Mouse (Mus musculus): ENCODE measurements around the gene Hoxb9.

Hoxb9 gene

DNA sequence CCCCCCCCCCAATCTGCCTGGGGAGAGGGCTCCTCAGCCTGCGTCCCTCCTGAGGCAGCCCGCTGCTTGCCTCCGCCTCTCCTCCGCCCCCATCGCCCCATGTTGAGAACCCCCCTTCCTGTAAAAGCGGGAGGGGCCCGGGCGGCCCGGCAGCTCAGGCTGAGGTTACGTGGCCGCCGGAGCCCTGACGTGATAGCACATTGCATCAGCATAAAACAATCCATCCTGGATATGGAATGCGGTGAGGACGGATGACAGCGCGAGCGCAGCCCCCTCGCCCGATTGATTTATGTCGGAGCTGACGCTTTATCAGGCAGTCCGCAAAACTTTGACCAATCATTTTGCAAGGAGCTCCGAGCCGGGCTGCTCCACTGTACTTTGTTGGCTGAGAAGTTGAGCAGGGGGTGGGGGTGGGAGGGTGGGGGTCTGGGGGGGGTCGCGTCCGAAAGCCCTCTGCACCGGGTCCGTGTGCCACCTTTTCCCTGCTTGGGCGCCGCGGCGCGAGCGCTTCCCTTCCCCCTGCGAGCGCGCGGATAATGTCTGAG is at the start of gene Hoxb9:
Gene Hoxb9 (plus strand): TSS at position 462 of the 545 bp plus-strand sequence.
- DNase-seq (ENCODE audit: low read depth in 2 of 2, low spot score in 2 of 2): peak in 1 of 2 experiments; percentile 49

DNA sequence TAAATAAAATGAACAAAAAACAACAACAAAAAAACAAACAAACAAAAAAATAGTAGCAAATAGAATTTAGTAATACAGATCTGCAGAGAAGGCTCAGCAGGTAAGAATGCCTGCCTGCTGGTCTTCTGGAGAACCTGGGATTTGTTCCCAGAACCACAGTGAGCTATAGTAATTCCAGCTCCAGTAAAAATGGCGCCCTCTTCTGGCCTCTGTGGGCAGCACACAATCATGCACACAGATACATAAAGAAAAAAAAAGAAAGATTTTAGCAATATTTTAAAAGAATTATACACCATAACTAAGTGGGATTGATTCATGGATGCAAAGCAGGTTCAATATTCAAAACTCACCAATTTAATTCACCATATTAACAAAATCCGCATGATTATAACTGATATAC is 47.4 kb upstream of the Hoxb9 start:
- no peak for DNase-seq (ENCODE audit: low read depth in 2 of 2, low spot score in 2 of 2)

DNA sequence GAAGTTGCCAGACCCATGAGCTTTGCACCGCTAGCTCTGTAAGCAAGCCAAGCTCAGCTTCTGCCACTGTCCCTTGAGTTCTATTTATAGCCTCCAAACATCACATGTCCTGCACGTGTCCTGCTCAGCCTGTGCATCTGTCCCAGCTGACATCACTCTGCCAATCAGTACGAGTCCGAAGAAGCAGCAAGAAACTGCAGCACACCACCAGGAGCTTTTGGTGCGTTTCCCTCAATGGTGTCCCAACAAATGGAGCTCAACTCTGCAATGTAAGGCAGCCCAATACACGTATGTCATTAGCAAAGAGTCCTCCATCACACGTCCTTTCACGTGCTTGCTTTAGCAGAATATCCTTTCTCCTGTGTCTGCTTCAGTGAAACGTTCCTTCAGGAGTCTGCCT is 43.6 kb upstream of the Hoxb9 start:
- DNase-seq (ENCODE audit: low read depth in 2 of 2, low spot score in 2 of 2): no peak

DNA sequence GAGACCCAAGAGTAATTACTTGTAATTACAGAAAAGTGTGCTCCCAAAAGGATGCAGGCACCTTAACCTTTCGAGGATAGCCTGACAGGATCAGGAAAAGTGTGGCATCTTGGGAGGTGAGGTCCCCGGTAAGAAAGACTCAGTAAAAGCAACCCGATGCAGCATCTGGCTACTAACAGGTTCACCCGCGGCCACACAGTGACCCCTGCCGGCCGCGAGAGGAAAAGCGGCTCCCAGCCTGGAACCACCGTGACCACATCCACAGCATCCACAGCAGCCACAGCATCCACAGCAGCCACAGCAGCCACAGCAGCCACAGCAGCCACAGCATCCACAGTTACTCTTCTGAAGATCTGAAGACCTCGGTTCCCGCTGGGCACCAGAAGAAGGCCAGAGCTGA is 36.4 kb upstream of the Hoxb9 start:
- DNase-seq (ENCODE audit: low read depth in 2 of 2, low spot score in 2 of 2): peak; percentile 46 to 61

DNA sequence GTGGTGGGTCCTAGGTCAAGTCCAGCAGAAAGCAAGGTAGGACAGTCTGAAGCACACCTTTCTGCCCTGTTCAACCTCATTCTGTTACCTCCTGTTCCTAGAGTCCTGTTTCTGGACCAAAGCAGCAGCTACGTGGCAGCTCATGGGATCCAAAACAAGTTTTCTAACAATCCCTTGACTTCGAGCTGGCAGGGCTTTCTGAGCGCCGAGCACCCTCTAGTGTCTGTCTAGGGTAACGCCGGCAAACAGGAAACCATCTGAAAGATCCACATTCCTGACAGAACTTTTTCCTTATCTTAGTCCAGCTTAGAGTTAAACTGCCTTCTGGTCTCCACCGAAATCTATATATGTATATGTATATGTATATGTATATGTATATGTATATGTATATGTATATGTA is 31.0 kb upstream of the Hoxb9 start:
- peak in 1 of 2 experiments; percentile 36 for DNase-seq (ENCODE audit: low read depth in 2 of 2, low spot score in 2 of 2)

DNA sequence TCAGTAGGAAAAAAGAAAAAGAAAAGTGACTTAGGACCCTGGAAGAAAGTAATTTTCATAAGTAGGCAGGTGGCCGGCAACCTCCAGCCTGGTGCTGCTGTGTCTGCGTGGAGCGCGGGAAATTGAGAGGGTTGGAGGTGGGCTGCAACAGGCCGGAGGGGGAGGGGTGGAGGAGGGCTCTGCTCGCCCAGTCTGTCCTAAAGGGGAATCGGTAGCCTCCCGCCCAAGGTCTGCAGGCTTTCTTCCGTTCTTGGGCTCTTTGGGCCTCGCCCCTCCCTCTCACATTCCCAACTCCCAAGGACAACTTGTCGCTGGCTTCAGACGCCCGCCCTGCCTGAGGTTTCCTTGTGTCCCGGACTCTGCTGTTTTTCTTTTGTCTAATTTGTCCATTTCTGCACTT is 20.4 kb upstream of the Hoxb9 start:
- DNase-seq (ENCODE audit: low read depth in 2 of 2, low spot score in 2 of 2): no peak

DNA sequence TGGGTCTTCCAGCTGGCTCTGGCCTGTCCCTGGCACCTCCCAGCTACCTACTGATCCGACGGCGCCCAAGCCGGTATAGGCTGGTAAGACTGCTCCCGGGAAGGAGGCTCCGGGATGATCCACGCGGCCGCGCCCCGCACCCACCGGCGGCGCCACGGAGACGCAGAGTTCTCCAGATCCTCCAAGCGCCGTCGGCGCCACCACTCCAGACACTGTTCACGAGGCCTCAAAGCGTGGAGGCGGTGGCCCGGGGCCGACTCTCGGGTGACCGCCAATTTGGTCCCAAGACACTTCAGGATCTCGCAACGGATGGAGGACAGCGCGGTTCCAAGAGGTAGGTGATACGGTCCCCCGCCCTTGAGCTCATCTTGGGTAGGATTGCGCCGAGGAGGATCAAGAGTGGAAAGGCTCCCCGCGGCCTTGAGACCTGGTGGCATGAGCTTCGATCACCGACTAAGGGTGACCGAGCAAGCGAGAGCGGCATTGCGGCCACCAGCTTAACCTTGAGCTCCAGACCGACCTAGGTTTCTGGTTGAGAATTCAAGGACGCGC is 19.7 kb upstream of the Hoxb9 start:
- no peak for DNase-seq (ENCODE audit: low read depth in 2 of 2, low spot score in 2 of 2)

DNA sequence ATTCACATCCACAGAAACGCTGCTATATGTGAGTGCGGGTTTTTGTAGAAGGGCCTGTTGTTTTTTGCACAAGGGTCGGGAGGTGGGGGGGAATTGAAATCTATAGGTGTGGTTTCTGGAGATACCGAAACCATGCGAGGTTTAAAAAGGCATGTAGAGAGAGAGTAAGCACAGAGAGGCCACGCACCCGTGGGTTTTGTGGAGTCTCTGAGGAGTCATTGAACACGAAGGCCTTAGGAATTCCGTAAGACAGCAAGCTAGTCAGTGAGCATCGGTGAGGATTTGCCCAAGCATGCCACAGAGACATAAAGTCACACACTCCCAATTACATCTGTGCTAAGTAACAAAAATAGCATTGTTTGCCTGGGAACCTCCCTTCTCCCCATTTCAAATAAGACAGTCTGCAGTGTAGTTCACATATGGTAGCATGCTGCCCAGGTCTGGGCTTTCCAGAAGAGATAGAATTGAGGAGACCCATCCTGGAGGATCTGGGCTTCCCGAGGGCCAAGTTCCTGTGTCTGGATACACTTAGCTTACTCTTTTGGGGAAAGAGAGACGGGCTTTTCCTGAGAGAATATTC is 18.6 kb upstream of the Hoxb9 start:
- no peak for DNase-seq (ENCODE audit: low read depth in 2 of 2, low spot score in 2 of 2)

DNA sequence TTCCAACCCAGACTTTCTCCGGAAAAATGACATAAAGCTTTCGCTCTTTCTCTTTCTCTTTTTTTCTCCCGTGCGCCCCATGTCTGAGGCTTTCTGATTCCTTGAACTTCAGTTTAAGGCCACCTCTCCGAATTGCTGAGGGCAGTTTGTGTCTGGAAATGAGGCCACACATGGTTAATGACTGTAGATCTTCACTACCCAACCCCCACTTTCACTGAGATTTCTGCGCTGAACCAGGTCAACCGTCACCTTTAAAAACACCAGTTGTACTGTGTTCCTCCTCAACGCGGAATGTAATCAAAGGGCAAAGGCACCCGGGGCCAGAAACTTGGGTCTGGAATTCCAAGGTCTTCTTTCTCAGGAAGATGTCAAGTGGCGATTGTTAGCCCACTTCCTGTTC is 17.0 kb upstream of the Hoxb9 start:
- no peak for DNase-seq (ENCODE audit: low read depth in 2 of 2, low spot score in 2 of 2)

DNA sequence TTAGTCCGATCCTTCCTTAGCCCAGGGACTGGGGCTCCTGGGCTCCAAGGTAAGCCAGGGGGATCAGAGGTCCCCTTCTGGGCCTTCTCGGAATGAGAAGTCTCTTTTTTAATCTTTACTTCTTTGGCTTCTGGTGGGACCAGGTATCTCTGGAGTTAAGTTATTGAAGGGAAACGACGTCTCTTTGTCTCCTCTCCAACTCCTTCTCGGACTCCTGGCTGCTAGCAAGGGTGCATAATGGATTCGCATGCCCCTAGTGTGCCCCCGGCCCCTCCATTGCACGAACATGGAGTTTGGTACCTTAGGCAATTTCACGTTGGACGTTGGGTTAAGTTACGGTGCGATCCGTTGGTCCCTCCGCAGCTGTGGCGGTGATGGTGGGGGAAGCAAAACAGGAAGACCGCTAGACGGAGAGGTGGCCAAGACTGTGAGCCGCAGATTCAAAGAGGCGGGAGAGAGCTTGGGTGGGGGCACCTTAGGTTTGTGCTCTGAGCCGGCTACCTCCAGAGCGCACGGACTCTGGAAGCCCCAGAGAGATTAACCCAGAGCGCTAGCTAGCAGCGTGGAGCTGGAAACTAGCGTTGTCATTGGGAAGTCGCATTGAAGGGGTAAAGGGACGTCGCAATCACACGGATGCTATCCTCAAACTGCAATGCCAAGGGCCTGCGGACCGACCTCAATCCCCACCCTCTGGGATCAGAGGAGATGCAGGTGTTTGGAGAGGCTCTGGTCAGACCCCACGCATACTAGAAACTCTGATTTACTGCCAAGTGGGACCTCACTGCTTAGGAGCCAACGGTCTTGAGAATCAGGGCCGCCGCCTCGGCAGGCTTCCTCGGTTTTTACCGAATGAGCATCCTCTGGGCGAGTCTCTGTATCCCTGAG is 15.9 kb upstream of the Hoxb9 start:
- DNase-seq (ENCODE audit: low read depth in 2 of 2, low spot score in 2 of 2): no peak

DNA sequence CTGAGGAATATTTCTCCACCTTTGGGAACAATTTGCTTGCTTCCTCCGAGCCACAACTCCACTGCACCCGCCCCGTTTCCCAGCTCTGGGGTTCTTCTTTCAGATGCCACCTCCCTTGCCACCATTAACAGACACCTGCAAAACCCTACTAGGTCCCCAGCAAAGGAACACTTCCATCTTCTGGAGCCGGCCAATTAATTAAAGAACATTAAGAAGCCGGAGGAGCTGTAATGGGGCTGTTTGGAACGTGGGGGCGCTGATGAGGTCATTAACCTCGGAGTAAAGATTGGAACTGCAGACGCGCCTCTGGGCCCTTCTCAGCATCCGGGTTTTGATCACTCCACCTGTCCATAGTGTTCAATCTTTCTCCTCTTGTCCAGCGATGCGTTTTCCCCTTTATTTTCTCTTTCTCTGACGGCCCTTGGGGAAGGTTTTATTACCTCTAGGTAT is 15.2 kb upstream of the Hoxb9 start:
- no peak for DNase-seq (ENCODE audit: low read depth in 2 of 2, low spot score in 2 of 2)

DNA sequence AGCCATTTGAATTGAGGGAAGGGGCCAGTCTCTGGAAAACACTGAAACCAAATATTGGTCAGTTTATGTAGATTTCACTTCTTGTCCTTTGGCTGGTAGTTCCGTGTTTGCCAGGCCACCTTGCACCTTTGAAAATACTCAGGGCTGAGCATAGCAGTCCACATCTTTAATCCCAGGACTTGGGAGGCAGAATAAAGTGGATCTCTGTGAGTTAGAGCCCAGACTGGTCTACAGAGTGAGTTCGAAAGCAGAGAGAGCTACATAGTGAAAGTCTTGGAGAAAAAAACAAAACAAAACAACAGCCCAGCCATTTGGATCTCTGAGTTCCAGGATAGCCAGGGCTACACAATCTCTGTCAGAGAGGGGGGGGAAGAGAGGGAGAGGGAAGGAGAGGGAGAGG is 14.1 kb upstream of the Hoxb9 start:
- DNase-seq (ENCODE audit: low read depth in 2 of 2, low spot score in 2 of 2): no peak

DNA sequence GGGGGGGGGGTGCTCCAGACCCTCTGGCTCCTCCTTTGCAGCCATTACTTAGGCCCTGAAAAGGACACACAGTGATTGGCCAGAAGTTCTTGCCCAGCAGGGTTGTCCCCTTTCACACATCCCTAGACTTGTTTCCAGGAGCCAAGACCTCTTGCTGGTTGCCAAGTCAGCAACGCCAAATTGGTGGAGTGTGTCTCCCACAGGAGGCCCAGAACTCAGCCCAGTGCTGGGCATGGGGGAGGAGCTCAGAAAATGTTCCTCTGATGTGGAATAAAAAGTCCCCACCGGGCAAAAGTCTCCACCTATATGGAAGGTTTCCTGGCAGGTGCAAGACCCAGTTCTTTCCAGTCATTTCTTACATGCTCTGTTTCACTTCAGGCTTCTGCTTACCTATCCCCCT is 12.2 kb upstream of the Hoxb9 start:
- no peak for DNase-seq (ENCODE audit: low read depth in 2 of 2, low spot score in 2 of 2)

DNA sequence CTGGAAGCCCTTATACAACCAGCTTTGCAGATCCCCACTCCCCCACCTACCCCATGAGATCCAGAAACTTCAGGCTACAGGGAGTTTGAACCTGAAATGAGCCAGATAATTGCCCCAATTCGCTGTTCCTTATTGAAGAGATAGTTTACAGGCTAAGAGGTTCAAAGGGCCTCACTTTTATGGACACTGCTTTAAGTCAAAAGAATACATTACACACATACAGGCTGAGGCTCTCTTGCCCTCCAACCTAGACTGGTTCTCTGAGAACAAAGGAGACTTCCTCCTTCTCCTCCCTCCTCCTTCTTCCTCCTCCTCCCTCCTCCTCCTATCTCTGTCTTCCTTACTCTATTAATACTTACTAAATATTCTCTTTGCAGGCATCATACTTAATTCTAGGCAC is 11.7 kb upstream of the Hoxb9 start:
- DNase-seq (ENCODE audit: low read depth in 2 of 2, low spot score in 2 of 2): no peak

DNA sequence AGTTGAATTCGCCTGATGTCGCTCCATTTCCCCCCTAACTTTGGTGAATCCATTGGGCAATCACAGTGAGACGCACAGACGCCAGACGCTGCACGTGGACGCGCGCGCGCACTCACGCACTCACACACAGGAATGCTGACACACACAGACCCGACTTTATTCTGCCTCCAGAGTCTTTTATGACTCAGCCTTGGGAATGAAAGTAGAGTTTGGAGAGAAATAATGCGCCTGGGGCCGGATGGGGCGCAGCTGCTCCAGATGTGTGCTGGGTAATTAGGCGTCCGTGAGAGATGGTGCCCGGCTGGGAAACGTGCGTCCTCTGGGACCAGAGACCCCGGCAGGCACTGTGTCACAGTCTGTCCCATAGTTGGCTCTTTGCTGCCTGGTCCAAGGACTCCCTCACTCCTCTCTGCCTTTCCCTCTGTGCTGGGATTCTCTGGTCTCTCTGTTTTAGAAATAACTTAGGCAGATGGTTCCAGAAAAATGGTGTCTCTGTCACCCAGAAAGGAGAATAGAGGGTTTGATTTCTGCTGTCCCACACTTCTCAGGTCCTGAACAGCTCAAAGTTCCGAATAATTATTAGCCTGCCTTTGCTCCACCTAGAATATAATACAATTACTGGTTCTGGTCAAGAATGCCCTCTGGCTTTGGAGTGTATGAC is 10.8 kb upstream of the Hoxb9 start:
- no peak for DNase-seq (ENCODE audit: low read depth in 2 of 2, low spot score in 2 of 2)

DNA sequence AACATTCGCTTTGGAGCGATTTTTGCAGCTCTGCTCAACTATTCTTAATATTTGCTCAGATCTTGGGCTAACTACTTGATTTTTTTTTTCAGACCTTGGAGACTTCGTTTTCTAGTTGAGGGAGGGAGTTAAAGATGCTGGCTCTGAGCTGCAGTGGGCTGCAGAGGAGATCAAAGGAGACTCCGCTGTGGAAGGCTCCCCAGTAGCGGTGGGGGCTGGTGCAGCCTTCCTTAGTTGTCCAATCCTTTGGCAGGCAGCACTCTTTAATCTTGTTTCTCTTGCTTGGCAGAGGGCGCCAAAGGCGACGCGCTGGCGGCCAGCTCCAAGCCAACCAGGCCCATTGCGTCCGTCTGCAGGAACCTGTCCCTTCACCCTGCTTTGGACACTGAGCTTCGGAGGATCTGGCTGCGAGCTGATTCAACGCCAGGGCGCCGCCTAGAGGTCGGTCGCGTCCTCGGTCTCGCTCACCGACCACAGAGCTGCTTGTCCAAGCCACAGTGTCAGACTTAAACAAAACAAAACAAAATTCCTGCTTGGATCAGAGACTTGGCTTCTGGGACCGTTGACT is 9.8 kb upstream of the Hoxb9 start:
- DNase-seq (ENCODE audit: low read depth in 2 of 2, low spot score in 2 of 2): peak; percentile 45 to 58

DNA sequence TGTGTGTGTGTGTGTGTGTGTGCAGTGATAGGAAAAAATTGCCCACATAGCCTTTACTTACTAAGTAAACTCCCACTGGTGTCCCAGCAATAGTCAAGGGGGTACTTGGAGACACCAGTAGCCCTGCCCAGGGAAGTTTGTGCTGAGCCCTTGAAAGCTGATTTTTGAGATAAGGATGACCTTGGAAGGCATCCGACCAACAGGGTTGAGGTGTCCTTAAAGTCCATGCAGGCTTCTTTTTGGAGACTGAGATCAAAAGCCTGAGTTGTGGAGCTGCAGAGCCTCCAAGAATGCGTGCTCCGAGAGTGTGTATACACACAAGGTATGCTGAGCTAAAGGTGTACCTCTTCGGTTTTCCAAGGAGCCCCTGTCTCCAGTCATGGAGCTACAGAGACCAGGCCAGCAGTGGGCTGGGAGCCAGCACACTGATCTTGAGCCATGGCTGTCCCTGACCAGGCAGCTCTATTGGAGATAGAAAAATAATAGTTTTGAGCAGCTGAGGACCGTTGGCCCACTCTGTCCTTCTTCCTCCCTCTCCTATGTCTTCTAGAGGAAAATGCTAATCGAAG is 8.9 kb upstream of the Hoxb9 start:
- no peak for DNase-seq (ENCODE audit: low read depth in 2 of 2, low spot score in 2 of 2)

DNA sequence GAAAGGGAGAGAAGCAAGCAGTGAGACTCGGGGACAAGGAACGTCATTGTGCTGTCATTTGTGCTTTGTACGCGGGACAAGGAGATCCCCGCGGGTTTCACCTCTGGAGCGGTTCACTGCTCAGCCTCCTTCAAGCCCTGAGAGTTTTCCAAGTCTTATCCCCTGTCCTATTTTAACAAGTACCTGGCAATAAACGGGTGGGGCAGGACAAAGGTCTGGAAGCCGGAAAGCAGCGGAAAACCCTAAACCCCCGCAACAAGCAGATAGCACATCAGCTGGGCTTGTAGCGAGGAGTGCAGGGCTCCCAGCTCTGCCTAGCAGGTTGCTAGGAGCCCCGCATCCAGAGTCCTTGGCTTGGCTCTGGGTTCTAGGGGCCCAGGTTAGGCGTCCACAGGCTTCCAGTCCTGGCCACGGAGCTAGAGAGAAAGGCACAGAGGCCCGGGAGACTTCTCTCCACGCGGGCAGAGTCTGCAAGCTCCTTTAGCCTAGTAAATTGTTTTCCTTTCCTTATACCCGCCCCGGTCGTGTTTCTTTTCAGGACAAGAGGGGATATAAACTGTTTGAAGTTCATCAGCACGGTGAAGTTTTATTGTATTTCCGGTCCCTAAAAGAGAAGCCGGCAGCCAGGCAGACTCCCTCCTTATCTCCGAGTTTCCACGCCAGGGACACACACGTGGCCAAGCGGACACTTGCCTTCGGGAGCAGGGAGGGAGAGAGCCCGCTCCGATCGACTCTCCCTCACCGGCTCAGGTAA is 7.4 kb upstream of the Hoxb9 start:
- DNase-seq (ENCODE audit: low read depth in 2 of 2, low spot score in 2 of 2): no peak

DNA sequence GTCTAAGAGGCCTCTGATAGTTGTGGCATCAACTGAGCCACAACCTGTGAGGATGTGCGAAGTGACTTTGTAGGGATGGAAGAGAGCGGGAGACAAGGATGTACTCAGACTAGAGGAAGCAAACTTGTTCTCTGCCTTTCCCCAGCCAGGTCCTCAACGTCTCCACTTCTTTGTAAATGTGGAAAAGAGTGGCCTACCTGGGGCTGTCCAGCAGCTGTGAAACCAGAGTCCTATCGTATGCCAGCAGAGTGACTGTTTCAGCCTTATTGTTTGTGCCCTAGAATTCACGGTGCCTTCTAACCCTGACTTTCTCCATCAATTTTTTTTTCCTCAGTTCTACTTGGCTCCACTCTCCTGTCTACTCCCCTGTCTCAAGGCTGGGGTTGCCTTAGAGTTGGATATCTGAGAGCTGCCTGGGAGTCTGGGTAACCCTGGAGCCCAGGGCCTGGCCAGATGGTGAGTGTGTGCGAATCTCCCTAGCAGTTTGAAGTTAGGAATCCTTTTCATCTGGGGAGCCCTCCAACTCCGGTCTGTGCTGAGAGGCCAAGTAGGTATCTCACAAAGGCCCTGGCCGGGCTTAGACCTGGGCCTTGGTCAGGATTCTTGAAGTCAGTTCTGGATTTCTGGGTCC is 6.8 kb upstream of the Hoxb9 start:
- no peak for DNase-seq (ENCODE audit: low read depth in 2 of 2, low spot score in 2 of 2)

DNA sequence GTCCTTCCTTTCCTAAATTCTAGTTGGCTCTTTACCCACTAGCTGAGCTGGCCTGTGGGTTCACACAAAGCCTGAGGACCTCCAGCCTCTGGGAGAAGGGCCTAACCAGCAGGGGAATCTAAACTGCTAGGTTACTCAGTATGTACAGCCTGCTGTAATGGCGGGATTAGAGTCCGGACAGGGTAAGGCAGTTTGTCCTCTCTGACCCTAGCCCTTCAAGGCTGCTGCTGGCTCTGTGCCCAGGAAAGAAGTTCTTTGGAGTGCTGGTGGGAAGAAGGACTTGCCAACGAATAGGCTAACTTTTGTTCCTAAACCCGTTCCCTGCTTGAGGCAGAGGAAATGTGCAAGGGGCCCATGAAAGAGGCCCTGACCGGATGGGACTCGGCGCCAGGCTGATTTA is 5.3 kb upstream of the Hoxb9 start:
- DNase-seq (ENCODE audit: low read depth in 2 of 2, low spot score in 2 of 2): no peak
